Mouse (Mus musculus): ENCODE results near the gene Nubp1. TPM values are rescaled to one million over a fixed set of nuclear protein-coding genes. Genes with fewer than 3 reads are reported as not detected.
A peak's percentile ranks its signal among the peaks of the same experiment; 100 is the strongest.

Gene Nubp1
- polyA plus RNA-seq, 1 experiment from 2014 or later = 54.1 TPM

- peak; percentile 65 for ATAC-seq (replicated peaks)
- H3K4me3 ChIP-seq = no peak overlapping the region
- 66% methylated on average over 8 of the region's 8 CpGs for WGBS
Observed at GRCm38 (mm10) chr16:10452445-10452896, 40.7 kb downstream of the Nubp1 start.

DNA sequence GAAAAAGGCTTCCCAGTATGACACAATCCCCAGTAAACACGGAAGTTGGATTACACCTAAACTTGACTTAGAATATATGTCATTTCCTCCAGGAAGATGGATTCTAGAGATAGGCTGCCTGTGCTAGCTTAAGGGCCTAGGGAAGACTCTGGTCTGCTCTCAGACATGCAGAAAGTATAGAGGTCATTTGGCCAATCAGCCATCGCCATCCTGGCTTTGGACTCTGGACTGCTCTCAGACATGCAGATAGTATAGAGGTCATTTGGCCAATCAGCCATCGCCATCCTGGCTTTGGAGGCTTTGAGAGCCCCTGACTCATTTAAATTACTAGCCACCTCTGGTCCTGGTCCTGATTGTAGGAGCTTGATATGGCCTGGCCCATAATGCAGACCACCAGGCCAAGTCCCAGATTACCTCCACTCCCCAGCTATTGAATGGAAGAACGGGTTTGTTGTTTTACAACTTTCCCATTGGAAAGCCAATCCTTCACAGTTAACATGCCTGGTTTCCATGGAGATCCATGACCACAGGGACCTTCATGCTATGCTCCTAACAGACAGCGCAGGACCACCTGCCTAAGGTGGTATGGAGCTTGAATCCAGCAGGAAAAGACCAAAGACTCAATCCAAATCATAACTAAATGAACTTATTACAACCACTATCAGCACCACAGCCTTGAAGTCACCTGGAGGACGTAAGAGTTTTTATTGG is 42.3 kb downstream of the Nubp1 start:
- WGBS = 84% methylated on average over 6 of the region's 6 CpGs

More at GRCm38 (mm10) chr16:10452445-10452896, 40.7 kb downstream of the Nubp1 start:
- H3K36me3 ChIP-seq (replicated peaks) = no peaks in the 10 kb centered on the region
- H3K4me2 ChIP-seq = no peak overlapping the region
- H3K27ac ChIP-seq = no peak overlapping the region
- H3K27me3 ChIP-seq (replicated peaks) = no peaks in the 10 kb centered on the region
- H3K9me3 ChIP-seq = no peaks in the 10 kb centered on the region
- peaks cover 6% of the 10 kb centered on the region for H3K4me1 ChIP-seq
- H3K9ac ChIP-seq = no peak overlapping the region

DNA sequence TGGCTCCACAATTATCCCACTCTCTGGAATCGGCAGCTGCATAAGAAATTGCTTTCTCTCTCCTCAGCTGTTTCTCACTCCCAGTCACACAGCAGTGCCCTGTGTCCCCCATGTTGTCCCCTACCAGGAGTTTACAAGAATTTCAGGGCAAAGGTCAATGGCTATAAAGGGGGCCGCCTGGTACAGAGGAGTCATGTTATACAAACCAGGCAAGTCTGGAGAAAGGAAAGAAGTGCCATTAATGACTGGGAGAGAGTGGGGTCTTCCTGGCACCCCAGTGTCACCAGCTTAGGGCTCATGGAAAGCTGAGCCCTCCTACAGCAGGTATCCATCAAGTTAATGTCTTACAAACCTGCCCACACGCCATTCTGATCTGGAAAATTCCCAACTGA is 42.8 kb downstream of the Nubp1 start:
- Histone ChIP-seq H3K36me3 (replicated peaks) (no peaks in the 10 kb centered on the region), H3K27me3 (replicated peaks) (no peaks in the 10 kb centered on the region), H3K4me3 (no peak overlapping the region), H3K4me2 (no peak overlapping the region), H3K9me3 (no peaks in the 10 kb centered on the region), H3K27ac (no peak overlapping the region), H3K4me1 (no peaks in the 10 kb centered on the region), H3K9ac (no peak overlapping the region)
- 70% methylated on average over 3 of the region's 3 CpGs for WGBS
- no peak for ATAC-seq (replicated peaks)

More for the DNA sequence above, 42.3 kb downstream of the Nubp1 start:
- H3K27ac ChIP-seq = no peak overlapping the region
- no peak for ATAC-seq (replicated peaks)
- H3K27me3 ChIP-seq (replicated peaks) = no peaks in the 10 kb centered on the region
- H3K36me3 ChIP-seq (replicated peaks) = no peaks in the 10 kb centered on the region
- H3K4me1 ChIP-seq = no peaks in the 10 kb centered on the region
- H3K4me2 ChIP-seq = no peak overlapping the region
- no peaks in the 10 kb centered on the region for H3K9me3 ChIP-seq
- H3K9ac ChIP-seq = no peak overlapping the region
- no peak overlapping the region for H3K4me3 ChIP-seq

GRCm38 (mm10) chr16:10460188-10460587 is 48.4 kb downstream of the Nubp1 start:
- WGBS = 72% methylated on average over 2 of the region's 2 CpGs
- Histone ChIP-seq H3K27me3 (replicated peaks) (no peaks in the 10 kb centered on the region), H3K4me2 (no peak overlapping the region), H3K4me3 (no peak overlapping the region), H3K27ac (no peak overlapping the region), H3K4me1 (no peaks in the 10 kb centered on the region), H3K9me3 (no peaks in the 10 kb centered on the region), H3K36me3 (replicated peaks) (no peaks in the 10 kb centered on the region), H3K9ac (no peak overlapping the region)
- no peak for ATAC-seq (replicated peaks)

DNA sequence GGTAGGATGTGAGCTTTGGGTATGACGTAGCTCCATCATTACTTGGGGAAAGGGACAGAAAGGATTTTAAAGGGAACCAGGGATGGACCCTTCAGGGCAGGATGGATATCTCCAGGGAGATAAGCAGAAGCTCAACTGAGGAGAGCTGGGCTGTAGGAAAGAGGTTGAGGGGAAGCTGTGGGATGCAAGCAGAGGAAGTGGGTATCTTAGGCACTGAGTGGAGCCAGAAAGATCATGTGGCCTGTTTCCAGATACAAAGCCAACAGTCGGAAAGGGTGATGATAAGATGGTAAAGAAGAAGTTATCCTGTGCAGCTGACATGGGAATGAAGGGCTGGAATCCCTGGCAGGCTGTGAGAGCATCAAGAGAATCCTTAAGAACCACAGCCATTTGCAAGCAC is 49.4 kb downstream of the Nubp1 start:
- 95% methylated on average over 2 of the region's 2 CpGs for WGBS
- no peak for ATAC-seq (replicated peaks)
- H3K27ac ChIP-seq = no peak overlapping the region
- no peaks in the 10 kb centered on the region for H3K9me3 ChIP-seq
- H3K4me2 ChIP-seq = no peak overlapping the region
- H3K4me3 ChIP-seq = no peak overlapping the region
- no peaks in the 10 kb centered on the region for H3K4me1 ChIP-seq
- H3K27me3 ChIP-seq (replicated peaks) = no peaks in the 10 kb centered on the region
- no peak overlapping the region for H3K9ac ChIP-seq
- H3K36me3 ChIP-seq (replicated peaks) = no peaks in the 10 kb centered on the region

GRCm38 (mm10) chr16:10465011-10465681 is 53.4 kb downstream of the Nubp1 start:
- ATAC-seq (replicated peaks) = no peak
- WGBS = 31% methylated on average over 4 of the region's 4 CpGs
- Histone ChIP-seq H3K9ac (no peak overlapping the region), H3K36me3 (replicated peaks) (no peaks in the 10 kb centered on the region), H3K4me3 (no peak overlapping the region), H3K4me1 (no peaks in the 10 kb centered on the region), H3K4me2 (no peak overlapping the region), H3K27me3 (replicated peaks) (no peaks in the 10 kb centered on the region), H3K27ac (no peak overlapping the region), H3K9me3 (no peaks in the 10 kb centered on the region)

DNA sequence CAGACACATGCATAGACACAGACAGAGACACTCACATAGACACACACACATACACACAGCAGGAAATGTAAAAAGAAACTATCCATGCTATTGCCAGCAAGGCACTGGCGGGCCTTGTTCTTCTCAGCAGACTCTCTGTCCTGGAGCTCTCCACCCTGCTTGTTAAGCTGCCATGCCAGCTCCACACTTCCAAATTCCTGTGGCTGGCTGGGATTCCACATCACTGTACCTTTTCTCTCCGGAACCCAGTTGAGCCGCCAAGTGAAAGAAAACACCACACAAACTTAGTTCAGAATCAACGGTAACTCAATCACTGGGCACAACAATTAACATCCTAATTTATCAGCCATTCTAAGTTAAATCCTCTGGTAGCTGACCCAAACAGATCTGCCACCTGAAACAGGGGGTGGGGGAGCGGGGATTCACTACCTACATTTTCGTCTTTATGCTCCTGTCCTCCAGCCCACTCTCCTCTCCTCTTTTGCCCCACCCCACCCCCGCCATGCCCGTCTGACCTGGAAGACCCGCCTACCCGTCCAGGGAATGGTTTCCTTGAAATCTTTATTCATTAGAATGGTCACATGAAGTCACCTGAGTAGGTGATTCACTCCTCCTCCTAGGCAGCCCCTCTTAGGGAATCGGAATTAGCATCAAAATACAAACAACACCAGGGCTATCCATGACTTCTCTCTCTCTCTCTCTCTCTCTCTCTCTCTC is 55.8 kb downstream of the Nubp1 start:
- Histone ChIP-seq H3K36me3 (replicated peaks) (no peaks in the 10 kb centered on the region), H3K4me2 (no peak overlapping the region)
- ATAC-seq (replicated peaks) = no peak

DNA sequence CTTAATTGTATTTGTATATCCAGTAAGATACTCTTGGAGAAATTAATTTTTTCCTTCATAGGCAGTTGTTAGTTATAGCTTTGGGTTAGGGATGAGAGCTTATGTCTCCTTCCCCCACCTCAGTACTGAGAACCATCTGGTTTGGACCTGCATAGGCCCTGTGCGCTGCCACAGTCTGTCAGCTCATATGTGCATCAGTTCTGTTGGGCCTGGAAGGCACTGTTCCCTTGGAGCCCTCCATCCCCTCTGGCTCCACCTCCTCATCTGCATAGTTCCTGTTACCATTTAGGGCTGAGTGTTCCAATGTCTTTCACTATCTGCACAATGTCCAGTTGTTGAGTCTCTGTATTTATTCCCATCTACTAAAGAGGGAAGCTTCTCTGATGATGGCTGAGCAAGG is 56.5 kb downstream of the Nubp1 start:
- H3K27ac ChIP-seq = no peak overlapping the region
- ATAC-seq (replicated peaks) = no peak
- no peaks in the 10 kb centered on the region for H3K9me3 ChIP-seq
- WGBS = 55% methylated on average over 1 of the region's 1 CpGs
- H3K4me3 ChIP-seq = no peak overlapping the region
- no peaks in the 10 kb centered on the region for H3K27me3 ChIP-seq (replicated peaks)
- no peak overlapping the region for H3K4me2 ChIP-seq
- H3K9ac ChIP-seq = no peak overlapping the region
- no peaks in the 10 kb centered on the region for H3K4me1 ChIP-seq
- no peaks in the 10 kb centered on the region for H3K36me3 ChIP-seq (replicated peaks)

More for the DNA sequence above, 55.8 kb downstream of the Nubp1 start:
- H3K27ac ChIP-seq = no peak overlapping the region
- H3K4me3 ChIP-seq = no peak overlapping the region
- H3K27me3 ChIP-seq (replicated peaks) = no peaks in the 10 kb centered on the region
- no peak overlapping the region for H3K9ac ChIP-seq
- 42% methylated on average over 11 of the region's 11 CpGs for WGBS
- no peaks in the 10 kb centered on the region for H3K4me1 ChIP-seq
- H3K9me3 ChIP-seq = no peaks in the 10 kb centered on the region

DNA sequence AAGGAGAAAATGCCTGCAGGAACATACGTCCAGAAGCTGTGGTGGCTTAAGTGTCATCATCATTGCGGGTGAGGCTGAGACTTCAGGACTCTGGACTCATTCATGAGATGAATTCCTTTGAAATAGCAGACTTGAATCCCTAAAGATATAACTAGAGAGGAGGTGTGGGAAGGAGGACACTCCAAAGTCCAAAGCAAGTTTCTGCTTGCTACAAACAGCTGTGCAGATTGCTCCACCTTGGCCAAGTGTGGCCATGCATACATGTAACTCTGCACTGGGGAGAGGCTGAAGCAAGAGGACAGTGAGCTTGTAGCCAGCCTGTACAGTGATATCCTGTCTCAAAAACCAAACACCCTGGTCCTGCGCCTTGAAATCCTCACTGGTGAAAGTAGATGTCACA is 60.2 kb downstream of the Nubp1 start:
- no peak for ATAC-seq (replicated peaks)
- Histone ChIP-seq H3K27ac (no peak overlapping the region), H3K27me3 (replicated peaks) (no peaks in the 10 kb centered on the region), H3K9me3 (no peaks in the 10 kb centered on the region), H3K9ac (no peak overlapping the region), H3K4me2 (no peak overlapping the region), H3K4me1 (no peaks in the 10 kb centered on the region), H3K4me3 (no peak overlapping the region), H3K36me3 (replicated peaks) (no peaks in the 10 kb centered on the region)
- WGBS = 94% methylated on average over 3 of the region's 3 CpGs

Other genes with a start within 250 kb of the Nubp1 start
- 0.22 and 0.89 TPM in 2 replicates for gene Rpl39l, start 241.7 kb upstream of the Nubp1 start, polyA plus RNA-seq (2015; fragmentation: Nextera tagmentation; extraction: Ambion mirVana)
- 0.08 and 0.24 TPM in 2 replicates for gene Atf7ip2, start 219.2 kb upstream of the Nubp1 start, polyA plus RNA-seq (2015; fragmentation: Nextera tagmentation; extraction: Ambion mirVana)
- gene Emp2, start 98.0 kb upstream of the Nubp1 start, polyA plus RNA-seq (2015; fragmentation: Nextera tagmentation; extraction: Ambion mirVana) = 10.7 and 11.0 TPM in 2 replicates
- gene Tekt5, start 16.5 kb upstream of the Nubp1 start, polyA plus RNA-seq (2015; fragmentation: Nextera tagmentation; extraction: Ambion mirVana) = 12.1 and 13.3 TPM in 2 replicates
- 54.4 and 54.7 TPM in 2 replicates for gene Tvp23a, start 35.4 kb downstream of the Nubp1 start, polyA plus RNA-seq (2015; fragmentation: Nextera tagmentation; extraction: Ambion mirVana)
- 0.39 and 0.95 TPM in 2 replicates for gene Ciita, start 68.1 kb downstream of the Nubp1 start, polyA plus RNA-seq (2015; fragmentation: Nextera tagmentation; extraction: Ambion mirVana)
- gene Dexi, start 131.1 kb downstream of the Nubp1 start, polyA plus RNA-seq (2015; fragmentation: Nextera tagmentation; extraction: Ambion mirVana) = 17.1 and 17.8 TPM in 2 replicates
- gene Clec16a, start 133.4 kb downstream of the Nubp1 start, polyA plus RNA-seq (2015; fragmentation: Nextera tagmentation; extraction: Ambion mirVana) = 73.9 and 89.0 TPM in 2 replicates

Measured in midbrain, embryonic 15.5 days (tissue).